Mouse (Mus musculus): Measurements from ENCODE around the gene Taar2. TPM values are rescaled to one million over a fixed set of nuclear protein-coding genes. Genes with fewer than 3 reads are reported as not detected.

The Taar2 gene
- total RNA-seq (2017) = not detected in 2 replicates

GRCm38 (mm10) chr10:23938312-23938711, at the start of gene Taar2:
Taar2 (plus strand) TSS chr10:23938572.
- no peak for ATAC-seq (replicated peaks; ENCODE audit: low read depth, poor library complexity, severe bottlenecking)

GRCm38 (mm10) chr10:23892987-23893386, 45.4 kb upstream of the Taar2 start:
- ATAC-seq (replicated peaks; ENCODE audit: low read depth, poor library complexity, severe bottlenecking) = no peak

- no peak for ATAC-seq (replicated peaks; ENCODE audit: low read depth, poor library complexity, severe bottlenecking)
Measured at GRCm38 (mm10) chr10:23894601-23895349, 43.6 kb upstream of the Taar2 start, which contains the start of gene Vnn1. Vnn1 (plus strand) TSS chr10:23894688.

- no peak for ATAC-seq (replicated peaks; ENCODE audit: low read depth, poor library complexity, severe bottlenecking)
Measured at GRCm38 (mm10) chr10:23895376-23895775, 43.0 kb upstream of the Taar2 start.

GRCm38 (mm10) chr10:23901119-23901518, 37.3 kb upstream of the Taar2 start:
- no peak for ATAC-seq (replicated peaks; ENCODE audit: low read depth, poor library complexity, severe bottlenecking)

- ATAC-seq (replicated peaks; ENCODE audit: low read depth, poor library complexity, severe bottlenecking) = no peak
Measured at GRCm38 (mm10) chr10:23905661-23906060, 32.7 kb upstream of the Taar2 start.

GRCm38 (mm10) chr10:23920056-23920455, 18.3 kb upstream of the Taar2 start, which contains the start of gene Taar1:
Taar1 (plus strand) TSS chr10:23920356.
- no peak for ATAC-seq (replicated peaks; ENCODE audit: low read depth, poor library complexity, severe bottlenecking)

- ATAC-seq (replicated peaks; ENCODE audit: low read depth, poor library complexity, severe bottlenecking) = no peak
Measured at GRCm38 (mm10) chr10:23922468-23922867, 15.9 kb upstream of the Taar2 start.

- ATAC-seq (replicated peaks; ENCODE audit: low read depth, poor library complexity, severe bottlenecking) = no peak
Measured at GRCm38 (mm10) chr10:23923941-23924340, 14.4 kb upstream of the Taar2 start.

- ATAC-seq (replicated peaks; ENCODE audit: low read depth, poor library complexity, severe bottlenecking) = no peak
Measured at GRCm38 (mm10) chr10:23937613-23938012, 759 bp upstream of the Taar2 start.

- ATAC-seq (replicated peaks; ENCODE audit: low read depth, poor library complexity, severe bottlenecking) = no peak
Measured at GRCm38 (mm10) chr10:23942465-23942864, 4.1 kb downstream of the Taar2 start.

GRCm38 (mm10) chr10:23948026-23948425, 9.7 kb downstream of the Taar2 start:
- no peak for ATAC-seq (replicated peaks; ENCODE audit: low read depth, poor library complexity, severe bottlenecking)

- ATAC-seq (replicated peaks; ENCODE audit: low read depth, poor library complexity, severe bottlenecking) = no peak
Measured at GRCm38 (mm10) chr10:23949508-23950005, 11.2 kb downstream of the Taar2 start, which contains the start of gene Taar3. Taar3 (plus strand) TSS chr10:23949558.

- ATAC-seq (replicated peaks; ENCODE audit: low read depth, poor library complexity, severe bottlenecking) = no peak
Measured at GRCm38 (mm10) chr10:23951714-23952113, 13.3 kb downstream of the Taar2 start.

GRCm38 (mm10) chr10:23959071-23959470, 20.7 kb downstream of the Taar2 start:
- ATAC-seq (replicated peaks; ENCODE audit: low read depth, poor library complexity, severe bottlenecking) = no peak

- peak; percentile 95 for ATAC-seq (replicated peaks; ENCODE audit: low read depth, poor library complexity, severe bottlenecking)
Measured at GRCm38 (mm10) chr10:23960444-23960915, 22.1 kb downstream of the Taar2 start, which contains the start of gene Taar4. Taar4 (plus strand) TSS chr10:23960494.

- no peak for ATAC-seq (replicated peaks; ENCODE audit: low read depth, poor library complexity, severe bottlenecking)
Measured at GRCm38 (mm10) chr10:23963444-23963843, 25.1 kb downstream of the Taar2 start.

GRCm38 (mm10) chr10:23964921-23965610, 26.7 kb downstream of the Taar2 start:
- ATAC-seq (replicated peaks; ENCODE audit: low read depth, poor library complexity, severe bottlenecking) = no peak

GRCm38 (mm10) chr10:23970656-23971165, 32.3 kb downstream of the Taar2 start, which contains the start of gene Taar5:
Taar5 (plus strand) TSS chr10:23970706.
- ATAC-seq (replicated peaks; ENCODE audit: low read depth, poor library complexity, severe bottlenecking) = no peak

- ATAC-seq (replicated peaks; ENCODE audit: low read depth, poor library complexity, severe bottlenecking) = no peak
Measured at GRCm38 (mm10) chr10:23971256-23971655, 32.9 kb downstream of the Taar2 start.

- no peak for ATAC-seq (replicated peaks; ENCODE audit: low read depth, poor library complexity, severe bottlenecking)
Measured at GRCm38 (mm10) chr10:23977958-23978357, 39.6 kb downstream of the Taar2 start.

All from common myeloid progenitor, adult 5-6 weeks (primary cell).